Mouse (Mus musculus) left cerebral cortex, adult 2 months (tissue): ENCODE results near the gene Usp44. TPM values are rescaled to one million over a fixed set of nuclear protein-coding genes. Genes with fewer than 3 reads are reported as not detected.

Experiments
- DNase-seq, 2 experiments: peaks; one replicate each; pipeline ENCODE4 v3.0.0; 2021 to 2022; ENCODE audit warnings: low spot score in 2 of 2, mixed read lengths in 1 of 2; ENCODE audit errors: extremely low spot score in 1 of 2
- H3K27ac ChIP-seq: fragments of 200-600 bp; 2 replicates; pipeline ENCODE4 v1.8.1; 2022
- H3K4me3 ChIP-seq: fragments of 200-600 bp; 2 replicates; pipeline ENCODE4 v1.8.1; 2022
- CTCF ChIP-seq: fragments of 200-600 bp; IDR thresholded peaks from 2 replicates; pipeline ENCODE4 v1.8.1; 2022; ENCODE audit warnings: antibody characterized with exemption, mild to moderate bottlenecking, moderate library complexity
- intact Hi-C: fragments of 180-260 bp; cut with DNase I; formaldehyde crosslinking; loops from one replicate; pipeline ENCODE4 v1.15.1; 2025
- total RNA-seq, 2 experiments: library from RNA; stranded (reverse); gene quantifications; 2 replicates each; pipeline ENCODE4 v1.2.3; 2021

Usp44 gene
- total RNA-seq, 2 experiments from 2014 or later, result not detected

- DNase-seq, result no peak
- intact Hi-C loops, result loop anchor here (5.0 kb wide), 1 partner anchor 103 kb away; no protein-coding TSS in a partner anchor
- H3K4me3 ChIP-seq, result no peak overlapping the region
- no peak for TF ChIP-seq CTCF
- H3K27ac ChIP-seq, result no peak overlapping the region
Measured at GRCm38 (mm10) chr10:93868886-93869285, 37.5 kb downstream of the Usp44 start.

- H3K4me3 ChIP-seq, result no peak overlapping the region
- H3K27ac ChIP-seq, result no peak overlapping the region
- TF ChIP-seq CTCF, result no peak
- DNase-seq, result no peak
- intact Hi-C loops, result no loop called here
Measured at GRCm38 (mm10) chr10:93876772-93877171, 45.4 kb downstream of the Usp44 start.

GRCm38 (mm10) chr10:93878732-93879131 lies 47.4 kb downstream of the Usp44 start:
- no peak overlapping the region for H3K27ac ChIP-seq
- intact Hi-C loops, result no loop called here
- DNase-seq, result no peak
- H3K4me3 ChIP-seq, result no peak overlapping the region
- no peak for TF ChIP-seq CTCF

- Histone ChIP-seq H3K4me3 (no peak overlapping the region), H3K27ac (no peak overlapping the region)
- intact Hi-C loops, result no loop called here
- DNase-seq, result no peak
- TF ChIP-seq CTCF, result no peak
Measured at GRCm38 (mm10) chr10:93881918-93882317, 50.6 kb downstream of the Usp44 start.

GRCm38 (mm10) chr10:93882738-93883364 lies 51.5 kb downstream of the Usp44 start:
- DNase-seq, result no peak
- Histone ChIP-seq H3K4me3 (no peak overlapping the region), H3K27ac (no peak overlapping the region)
- intact Hi-C loops, result no loop called here
- no peak for TF ChIP-seq CTCF

GRCm38 (mm10) chr10:93885839-93886477 lies 54.6 kb downstream of the Usp44 start:
- Histone ChIP-seq H3K27ac (no peak overlapping the region), H3K4me3 (no peak overlapping the region)
- DNase-seq, result no peak
- intact Hi-C loops, result loop anchor here (5.0 kb wide), 1 partner anchor 86 kb away; no protein-coding TSS in a partner anchor
- no peak for TF ChIP-seq CTCF

GRCm38 (mm10) chr10:93888590-93888934 lies 57.2 kb downstream of the Usp44 start:
- DNase-seq, result no peak
- intact Hi-C loops, result loop anchor here (5.0 kb wide), 1 partner anchor 84 kb away; no protein-coding TSS in a partner anchor
- H3K4me3 ChIP-seq, result peak overlapping the region; percentile 86
- peak overlapping the region; percentile 92; the same call in 1 of the 2 replicates for H3K27ac ChIP-seq
- no peak for TF ChIP-seq CTCF

- intact Hi-C loops, result loop anchor here (5.0 kb wide), 1 partner anchor 83 kb away; no protein-coding TSS in a partner anchor
Measured at GRCm38 (mm10) chr10:93888935-93889578, 57.7 kb downstream of the Usp44 start.

GRCm38 (mm10) chr10:93889579-93889950 lies 58.2 kb downstream of the Usp44 start:
- peak; percentile 90 to 92 for DNase-seq
- no peak for TF ChIP-seq CTCF
- H3K4me3 ChIP-seq, result peak overlapping the region; percentile 86
- peak overlapping the region; percentile 92 for H3K27ac ChIP-seq
- intact Hi-C loops, result loop anchor here (5.0 kb wide), 1 partner anchor 83 kb away; no protein-coding TSS in a partner anchor

More at GRCm38 (mm10) chr10:93888935-93889578, 57.7 kb downstream of the Usp44 start:
- Histone ChIP-seq H3K4me3 (peak overlapping the region; percentile 86), H3K27ac (peak overlapping the region; percentile 92)
- peak in 1 of 2 experiments; percentile 9 for DNase-seq
- TF ChIP-seq CTCF, result no peak

GRCm38 (mm10) chr10:93889976-93890375 lies 58.6 kb downstream of the Usp44 start:
- peak overlapping the region; percentile 92 for H3K27ac ChIP-seq
- intact Hi-C loops, result loop anchor here (5.0 kb wide), 1 partner anchor 82 kb away; no protein-coding TSS in a partner anchor

GRCm38 (mm10) chr10:93890565-93890964 lies 59.2 kb downstream of the Usp44 start:
- Histone ChIP-seq H3K4me3 (no peak overlapping the region), H3K27ac (no peak overlapping the region)
- intact Hi-C loops, result no loop called here
- no peak for DNase-seq
- TF ChIP-seq CTCF, result no peak

More at GRCm38 (mm10) chr10:93889976-93890375, 58.6 kb downstream of the Usp44 start:
- TF ChIP-seq CTCF, result no peak
- peak overlapping the region; percentile 86 for H3K4me3 ChIP-seq
- DNase-seq, result peak; percentile 58 to 64

- no peak overlapping the region for H3K4me3 ChIP-seq
- H3K27ac ChIP-seq, result no peak overlapping the region
- no peak for DNase-seq
- no peak for TF ChIP-seq CTCF
- intact Hi-C loops, result no loop called here
Measured at GRCm38 (mm10) chr10:93891031-93891430, 59.7 kb downstream of the Usp44 start.
